In the genomic region with DNA sequence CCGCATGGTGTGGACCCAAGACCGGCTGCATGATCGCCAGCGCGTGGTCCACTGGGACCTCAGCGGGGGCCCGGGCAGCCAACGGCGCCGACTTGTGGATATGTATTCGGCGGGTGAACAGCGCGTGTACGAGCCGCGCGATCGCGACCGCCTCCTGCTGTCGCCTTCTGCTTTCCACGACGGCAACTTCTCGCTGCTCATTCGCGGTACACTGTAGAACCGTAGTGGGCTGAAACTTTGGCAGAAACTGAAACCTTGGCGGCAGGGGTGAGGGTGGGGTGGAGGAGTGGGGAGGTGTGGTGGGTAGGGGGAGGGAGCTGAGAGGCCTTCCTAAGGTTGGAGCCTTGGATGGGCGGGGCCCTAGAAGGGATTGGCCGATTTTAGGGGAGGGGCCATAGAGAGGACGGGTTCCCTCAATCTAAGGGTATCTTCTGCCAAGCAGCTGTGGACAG, we compare ENCODE assay signal across 8 mouse cellular contexts. TPM values are rescaled to one million over a fixed set of nuclear protein-coding genes. Genes with fewer than 3 reads are reported as not detected.
DNase-seq lines count a peak whose midpoint lies in the region; ATAC-seq lines count a peak whose summit lies in the region.

No protein-coding gene starts in this region.

- H3K9ac ChIP-seq in embryonic facial prominence, embryonic 15.5 days = peak overlapping the region; percentile 51
- peak overlapping the region; percentile 76 for H3K9ac ChIP-seq in heart, embryonic 14.5 days (ENCODE audit: low read length)
- peak overlapping the region; percentile 75 for H3K9ac ChIP-seq in kidney, embryonic 16.5 days (replicated peaks; ENCODE audit: low read length)

- peak overlapping the region; percentile 55 for H3K4me3 ChIP-seq in embryonic facial prominence, embryonic 15.5 days (replicated peaks)
- H3K4me3 ChIP-seq in heart, embryonic 14.5 days (ENCODE audit: control insufficient read depth in 1 of 2, insufficient read depth in 1 of 2, low read depth in 1 of 2, low read length in 2 of 2) = peak overlapping the region; percentile 51 to 54
- peak overlapping the region; percentile 59 for H3K4me3 ChIP-seq in kidney, embryonic 16.5 days (ENCODE audit: low read length)

- WGBS in embryonic facial prominence, embryonic 15.5 days = under 1% methylated on average over 32 of the region's 32 CpGs
- WGBS in heart, embryonic 14.5 days = under 1% methylated on average over 32 of the region's 32 CpGs
- under 1% methylated on average over 32 of the region's 32 CpGs for WGBS in kidney, embryonic 16.5 days

- peaks cover 17% of the 10 kb centered on the region for H3K36me3 ChIP-seq in embryonic facial prominence, embryonic 15.5 days
- H3K36me3 ChIP-seq in heart, embryonic 14.5 days (ENCODE audit: control insufficient read depth, insufficient read depth, low read length) = peaks cover 21% of the 10 kb centered on the region
- H3K36me3 ChIP-seq in kidney, embryonic 16.5 days (ENCODE audit: insufficient read depth, low read length) = peaks cover 13% of the 10 kb centered on the region

- peak overlapping the region; percentile 89 for H3K27ac ChIP-seq in embryonic facial prominence, embryonic 15.5 days (replicated peaks)
- H3K27ac ChIP-seq in heart, embryonic 14.5 days (replicated peaks in 1 of 2; ENCODE audit: control insufficient read depth in 1 of 2, insufficient read depth in 1 of 2, low read depth in 2 of 2, low read length in 2 of 2) = 0 out of 4 replicates have a peak overlapping the region, but pooled peaks of 1 of the 2 experiments have one; percentile 17
- H3K27ac ChIP-seq in kidney, embryonic 16.5 days (ENCODE audit: low read length) = no peak overlapping the region

- no peaks in the 10 kb centered on the region for H3K27me3 ChIP-seq in embryonic facial prominence, embryonic 15.5 days
- peaks cover 5% of the 10 kb centered on the region for H3K27me3 ChIP-seq in heart, embryonic 14.5 days (ENCODE audit: control insufficient read depth, insufficient read depth, low read length)
- no peaks in the 10 kb centered on the region for H3K27me3 ChIP-seq in kidney, embryonic 16.5 days (ENCODE audit: insufficient read depth, low read length)

- peaks cover 46% of the 10 kb centered on the region for H3K4me1 ChIP-seq in embryonic facial prominence, embryonic 15.5 days
- H3K4me1 ChIP-seq in heart, embryonic 14.5 days (ENCODE audit: control insufficient read depth in 2 of 2, insufficient read depth in 2 of 2, low read length in 2 of 2) = peaks cover 22 to 41% of the 10 kb centered on the region in 2 experiments
- H3K4me1 ChIP-seq in kidney, embryonic 16.5 days (ENCODE audit: insufficient read depth, low read length) = peaks cover 30% of the 10 kb centered on the region

- H3K9me3 ChIP-seq in embryonic facial prominence, embryonic 15.5 days (replicated peaks) = no peaks in the 10 kb centered on the region
- no peaks in the 10 kb centered on the region for H3K9me3 ChIP-seq in heart, embryonic 14.5 days (ENCODE audit: control insufficient read depth, low read length)
- no peaks in the 10 kb centered on the region; the same call in 1 of the 2 replicates for H3K9me3 ChIP-seq in kidney, embryonic 16.5 days (ENCODE audit: low read length)

- ATAC-seq in activated CD4-positive, CD25-positive, alpha-beta regulatory T cell, adult 4 months = peak; percentile 92
- ATAC-seq in embryonic facial prominence, embryonic 15.5 days (ENCODE audit: insufficient number of reproducible peaks, low FRiP score, low TSS enrichment, low read depth) = peak; percentile 65
- peak; percentile 23 for ATAC-seq in heart, embryonic 14.5 days (ENCODE audit: insufficient number of reproducible peaks, insufficient read depth, low FRiP score, low read depth)
- peak; percentile 47 for ATAC-seq in kidney, embryonic 16.5 days (ENCODE audit: low FRiP score, low TSS enrichment)

- H3K4me2 ChIP-seq in embryonic facial prominence, embryonic 15.5 days (replicated peaks) = peak overlapping the region; percentile 91
- H3K4me2 ChIP-seq in heart, embryonic 14.5 days (ENCODE audit: low read length) = peak overlapping the region; percentile 88
- peak overlapping the region; percentile 82 for H3K4me2 ChIP-seq in kidney, embryonic 16.5 days (replicated peaks; ENCODE audit: low read depth, low read length)

- DNase-seq in CD4-positive, CD25-positive, alpha-beta regulatory T cell, adult 2 months (ENCODE audit: low read depth, low spot score) = peak; percentile 87
- DNase-seq in lung, postnatal 36 days = peak; percentile 85
- peak; percentile 61 for DNase-seq in skeletal muscle tissue, adult 2 months (ENCODE audit: low read depth, low spot score)
- DNase-seq in right cerebral cortex, adult 18-20 months = no peak

RNA-seq across cellular contexts. Expression of a gene that starts 1.5 kb away (rescaled TPM):
- 1 to 10 TPM; 4.1 to 9.9 TPM for polyA plus RNA-seq in activated CD4-positive, CD25-positive, alpha-beta regulatory T cell, adult 4 months (2017; shearing (Covaris generic))
- 137 and 141 TPM in 2 replicates for polyA plus RNA-seq in embryonic facial prominence, embryonic 15.5 days (2015; fragmentation: Nextera tagmentation; extraction: Ambion mirVana)
- 55.5 and 75.6 TPM in 2 replicates for polyA plus RNA-seq in heart, embryonic 14.5 days (2014; fragmentation: Nextera tagmentation; extraction: Ambion mirVana)
- polyA plus RNA-seq in kidney, embryonic 16.5 days (2015; fragmentation: Nextera tagmentation; extraction: Ambion mirVana) = 119 and 125 TPM in 2 replicates

RNA-seq across cellular contexts. Expression of a gene that starts 6.2 kb away (rescaled TPM):
- polyA plus RNA-seq in activated CD4-positive, CD25-positive, alpha-beta regulatory T cell, adult 4 months (2017; shearing (Covaris generic)) = 1 to 10 TPM; 2.1 to 2.7 TPM
- 10.0 and 12.2 TPM in 2 replicates for polyA plus RNA-seq in embryonic facial prominence, embryonic 15.5 days (2015; fragmentation: Nextera tagmentation; extraction: Ambion mirVana)
- polyA plus RNA-seq in heart, embryonic 14.5 days (2014; fragmentation: Nextera tagmentation; extraction: Ambion mirVana) = 9.1 and 10.9 TPM in 2 replicates
- polyA plus RNA-seq in kidney, embryonic 16.5 days (2015; fragmentation: Nextera tagmentation; extraction: Ambion mirVana) = 5.5 and 6.3 TPM in 2 replicates

RNA-seq across cellular contexts. Expression of a gene that starts 10.0 kb away (rescaled TPM):
- 100 to 1,000 TPM; 216 TPM for polyA plus RNA-seq in activated CD4-positive, CD25-positive, alpha-beta regulatory T cell, adult 4 months (2017; shearing (Covaris generic))
- polyA plus RNA-seq in embryonic facial prominence, embryonic 15.5 days (2015; fragmentation: Nextera tagmentation; extraction: Ambion mirVana) = 142 TPM in 2 replicates
- polyA plus RNA-seq in heart, embryonic 14.5 days (2014; fragmentation: Nextera tagmentation; extraction: Ambion mirVana) = 112 and 118 TPM in 2 replicates
- polyA plus RNA-seq in kidney, embryonic 16.5 days (2015; fragmentation: Nextera tagmentation; extraction: Ambion mirVana) = 143 and 157 TPM in 2 replicates

RNA-seq across cellular contexts. Expression of a gene that starts 22.1 kb away (rescaled TPM):
- under 1 TPM; 0.16 to 0.25 TPM for polyA plus RNA-seq in activated CD4-positive, CD25-positive, alpha-beta regulatory T cell, adult 4 months (2017; shearing (Covaris generic))
- 0.48 and 0.56 TPM in 2 replicates for polyA plus RNA-seq in embryonic facial prominence, embryonic 15.5 days (2015; fragmentation: Nextera tagmentation; extraction: Ambion mirVana)
- 0.09 and 0.12 TPM in 2 replicates for polyA plus RNA-seq in heart, embryonic 14.5 days (2014; fragmentation: Nextera tagmentation; extraction: Ambion mirVana)
- polyA plus RNA-seq in kidney, embryonic 16.5 days (2015; fragmentation: Nextera tagmentation; extraction: Ambion mirVana) = 0.22 and 0.40 TPM in 2 replicates

RNA-seq across cellular contexts. Expression of a gene that starts 28.2 kb away (rescaled TPM):
- polyA plus RNA-seq in activated CD4-positive, CD25-positive, alpha-beta regulatory T cell, adult 4 months (2017; shearing (Covaris generic)) = 10 to 100 TPM; 17.7 to 18.0 TPM
- polyA plus RNA-seq in embryonic facial prominence, embryonic 15.5 days (2015; fragmentation: Nextera tagmentation; extraction: Ambion mirVana) = 18.0 and 20.1 TPM in 2 replicates
- 10.9 and 11.0 TPM in 2 replicates for polyA plus RNA-seq in heart, embryonic 14.5 days (2014; fragmentation: Nextera tagmentation; extraction: Ambion mirVana)
- polyA plus RNA-seq in kidney, embryonic 16.5 days (2015; fragmentation: Nextera tagmentation; extraction: Ambion mirVana) = 20.0 TPM in 2 replicates

Comparison
In these comparisons a context has a peak if more than half of its experiments do, and no peak if none do; other contexts are left out.
1. ATAC-seq: peak in every context shown above with its lines; median percentile 92 in activated CD4-positive, CD25-positive, alpha-beta regulatory T cell, adult 4 months; 65 in embryonic facial prominence, embryonic 15.5 days; 47 in kidney, embryonic 16.5 days; 23 in heart, embryonic 14.5 days.